Mouse (Mus musculus) frontal cortex, postnatal 25 days (tissue): Measurements from ENCODE around the gene Ciao2a.

Source experiments
- DNase-seq, 2 experiments: peaks; one replicate each; pipeline ENCODE4 v3.0.0; 2022; ENCODE audit warnings: low spot score in 2 of 2

Gene Ciao2a

DNA sequence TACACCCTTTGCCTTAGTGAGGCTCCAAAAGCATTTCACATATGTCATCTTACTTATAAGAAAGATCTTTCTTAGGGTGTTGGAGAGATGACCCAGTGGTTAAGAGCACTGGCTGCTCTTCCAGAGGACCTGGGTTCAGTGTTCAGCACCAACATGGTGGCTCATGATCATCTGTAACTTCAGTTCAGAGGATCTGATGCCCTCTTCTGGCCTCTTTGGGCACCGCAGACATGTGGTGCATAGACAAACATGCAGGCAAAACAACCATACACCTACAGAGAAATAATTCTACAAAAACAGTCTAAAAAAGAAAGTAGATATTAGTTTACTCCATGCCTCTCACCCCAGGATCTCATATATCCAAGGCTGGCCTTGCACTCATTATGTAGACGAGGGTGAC, 33.7 kb downstream of the Ciao2a start:
- DNase-seq: no peak

DNA sequence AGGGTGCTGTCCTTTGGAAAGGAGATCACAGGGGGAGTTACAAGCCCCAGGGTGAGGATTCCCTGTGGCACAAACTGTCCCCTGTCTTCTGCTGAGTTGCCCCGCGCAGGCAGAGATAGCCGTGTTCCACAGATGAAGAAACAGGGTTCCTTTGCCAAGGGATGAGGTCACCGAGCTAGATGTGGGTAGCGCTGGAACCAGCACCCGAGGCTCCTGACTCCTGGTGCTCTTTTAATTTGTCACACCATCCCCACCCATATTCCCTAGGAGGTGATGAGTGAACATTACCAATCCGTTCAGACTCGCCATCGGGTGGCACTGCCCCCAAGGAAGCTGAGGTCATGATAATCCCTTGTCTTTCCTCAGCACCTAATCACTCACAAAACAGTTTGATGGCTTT, 36.6 kb downstream of the Ciao2a start:
- DNase-seq: no peak

DNA sequence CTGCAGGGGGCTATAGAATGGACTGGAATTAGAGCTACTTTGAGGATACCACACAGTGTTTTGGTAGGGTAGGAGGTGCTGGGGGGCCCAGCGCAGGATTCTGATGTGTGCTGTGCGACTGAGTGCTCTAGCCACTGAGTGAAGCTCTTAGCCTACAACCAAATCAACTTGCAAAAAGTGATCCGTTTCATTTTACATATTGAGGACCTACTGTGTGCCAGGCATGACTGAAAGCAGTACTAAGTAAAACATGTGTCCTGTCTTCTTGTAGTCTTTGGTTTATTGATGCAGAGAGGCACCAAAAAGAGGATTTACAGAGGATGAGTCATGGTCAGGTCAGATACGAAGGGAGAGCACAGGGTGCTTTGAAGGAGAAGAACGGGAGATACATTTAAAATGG, 40.8 kb downstream of the Ciao2a start:
- no peak for DNase-seq

DNA sequence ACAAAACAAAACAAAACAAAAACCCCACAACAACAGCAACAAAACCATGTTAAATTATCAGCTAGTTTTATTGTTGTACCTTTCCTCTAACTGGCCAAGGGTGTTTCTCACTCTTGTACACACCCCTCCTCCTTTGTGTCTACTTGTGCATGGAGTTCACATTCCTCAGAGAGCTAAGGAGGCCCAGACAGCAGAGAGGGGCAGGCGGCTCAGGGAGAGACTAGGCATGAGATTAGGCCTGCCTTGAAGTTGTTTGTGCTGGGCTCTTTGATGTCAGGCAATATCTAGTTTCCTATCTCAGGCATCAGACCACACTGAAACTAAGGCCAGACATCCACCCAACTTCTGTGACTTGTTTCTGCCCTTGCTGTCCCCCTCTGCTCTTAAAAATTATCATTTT, 41.8 kb downstream of the Ciao2a start:
- no peak for DNase-seq

DNA sequence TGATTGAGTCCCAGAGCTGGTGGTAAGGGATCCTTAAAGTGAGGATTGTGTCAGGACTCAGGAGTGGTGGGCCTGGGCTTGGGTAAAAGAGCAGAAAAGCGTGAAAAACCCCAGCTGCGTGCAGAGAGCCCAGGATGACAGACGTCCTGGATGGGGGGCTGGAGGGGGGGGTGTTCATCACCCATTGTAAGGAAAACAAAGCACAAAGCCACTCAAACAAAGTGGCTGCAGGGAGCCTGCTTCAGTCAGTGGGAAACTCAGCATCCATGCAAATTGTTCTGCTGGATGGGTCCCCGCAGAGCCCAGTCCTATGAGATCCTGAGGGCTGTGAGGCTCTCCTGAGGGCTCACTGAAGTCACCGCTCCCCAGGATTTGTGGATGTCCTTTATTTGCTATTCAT, 44.1 kb downstream of the Ciao2a start:
- DNase-seq: no peak

DNA sequence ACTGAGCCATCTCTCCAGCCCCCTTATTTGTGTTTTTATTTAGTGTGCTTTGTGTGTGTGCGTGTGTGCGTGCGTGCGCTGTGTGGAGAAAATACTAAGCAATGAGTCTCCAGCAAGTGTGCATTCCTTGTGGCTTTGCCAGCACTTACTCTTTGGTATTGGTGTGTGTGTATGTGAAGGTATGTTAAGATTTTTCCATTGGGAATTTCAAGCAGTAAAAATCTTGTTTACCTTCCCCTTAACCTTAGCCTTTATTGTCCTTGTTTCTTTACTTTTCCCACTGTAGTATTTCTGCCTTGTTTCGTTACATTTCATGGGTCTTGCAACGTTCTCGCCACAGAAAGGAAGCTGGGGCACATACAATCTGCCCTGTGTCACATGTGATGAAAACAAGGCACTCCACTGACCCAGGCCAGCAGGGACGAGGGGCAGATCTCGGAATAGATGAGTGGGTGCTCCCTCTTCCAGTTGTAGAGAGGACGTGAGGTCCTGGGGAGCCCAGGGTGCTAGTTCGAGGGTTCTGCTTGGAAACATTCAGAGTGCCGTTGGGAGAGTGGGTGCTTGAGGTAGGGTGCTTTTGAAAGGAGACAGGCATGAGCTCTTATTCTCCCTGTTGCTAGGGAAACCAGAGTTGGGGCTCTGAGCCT, 45.0 kb downstream of the Ciao2a start:
- DNase-seq: no peak

DNA sequence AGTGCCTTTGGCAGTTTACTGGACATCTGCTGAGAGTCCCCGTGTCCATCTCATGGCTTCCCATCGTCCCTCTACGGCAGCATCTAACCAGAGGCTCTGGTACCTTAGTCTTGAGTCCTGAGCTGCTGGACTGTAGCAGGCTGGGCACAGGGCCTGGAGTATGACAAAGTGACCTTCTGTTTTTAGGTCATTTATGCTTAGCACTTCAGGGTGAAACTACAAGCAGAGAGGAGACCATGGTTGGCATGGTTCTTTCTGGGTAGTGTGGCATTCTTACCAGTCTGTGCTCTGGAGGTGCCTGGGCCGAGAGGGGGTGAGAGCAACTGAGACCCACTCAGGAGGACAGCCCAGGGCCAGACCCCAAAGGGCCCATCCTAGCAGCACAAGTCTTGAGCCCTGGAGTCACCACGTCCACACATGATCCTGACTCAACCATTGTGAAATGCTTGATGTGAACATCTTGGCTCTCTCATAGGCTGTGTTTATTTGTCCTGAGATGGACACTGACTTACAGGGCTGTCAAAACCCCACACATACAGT, 47.0 kb downstream of the Ciao2a start:
- no peak for DNase-seq

DNA sequence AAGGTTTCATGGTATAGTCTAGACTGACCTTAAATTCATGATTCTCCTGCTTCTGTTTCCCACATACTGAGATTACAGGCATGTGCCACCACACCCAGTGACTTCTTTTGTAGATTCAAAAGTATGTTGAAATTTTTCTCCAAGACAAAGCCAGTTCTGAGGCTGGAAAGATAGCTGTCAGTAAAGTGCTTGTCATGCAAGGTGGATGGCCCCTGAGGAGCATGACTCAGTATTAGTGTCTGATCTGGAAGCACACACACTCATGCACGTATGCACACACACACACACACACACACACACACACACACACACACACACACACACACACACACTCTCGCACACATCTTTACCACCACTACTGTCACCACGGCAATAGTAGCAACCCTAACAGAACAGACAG, 48.6 kb downstream of the Ciao2a start:
- DNase-seq: no peak

DNA sequence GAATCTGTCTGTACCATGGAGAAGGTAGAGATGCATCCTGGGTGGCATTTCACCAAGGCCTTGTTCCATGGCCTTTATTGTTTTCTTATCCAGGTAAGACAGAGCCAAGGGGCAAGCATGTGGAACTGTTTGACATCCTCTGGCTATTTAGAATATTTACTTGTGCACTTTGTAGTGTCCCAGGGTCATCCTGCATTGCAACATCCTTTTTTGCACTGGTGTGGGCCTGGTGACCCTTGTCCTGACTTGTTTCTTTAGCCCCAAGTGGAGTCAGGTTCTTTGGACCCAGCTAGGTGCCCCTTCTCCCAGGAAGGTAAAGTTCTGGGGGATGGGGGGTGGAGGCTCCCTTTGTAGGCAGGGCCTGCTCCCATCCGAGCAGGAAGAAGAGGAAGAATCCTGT, 51.6 kb downstream of the Ciao2a start:
- no peak for DNase-seq

DNA sequence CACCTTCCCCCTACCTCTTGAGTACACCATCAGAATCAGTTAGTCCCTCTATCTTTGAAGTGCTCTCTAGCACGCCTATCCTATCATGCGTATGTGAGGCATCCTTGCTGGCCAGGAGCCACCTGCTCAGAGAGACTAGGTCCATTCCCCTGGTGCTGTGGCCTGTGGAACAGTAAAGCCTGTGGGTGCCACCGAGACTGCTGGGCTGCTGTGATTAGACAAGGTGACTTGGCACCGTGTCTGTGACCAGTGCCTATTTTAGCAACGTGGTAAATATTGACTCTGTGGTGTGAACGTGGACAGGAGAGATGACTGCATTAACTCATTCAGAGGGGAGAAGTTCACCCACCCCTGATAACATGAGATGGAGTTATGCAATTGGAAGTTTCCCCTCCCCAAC, 53.4 kb downstream of the Ciao2a start:
- no peak for DNase-seq

DNA sequence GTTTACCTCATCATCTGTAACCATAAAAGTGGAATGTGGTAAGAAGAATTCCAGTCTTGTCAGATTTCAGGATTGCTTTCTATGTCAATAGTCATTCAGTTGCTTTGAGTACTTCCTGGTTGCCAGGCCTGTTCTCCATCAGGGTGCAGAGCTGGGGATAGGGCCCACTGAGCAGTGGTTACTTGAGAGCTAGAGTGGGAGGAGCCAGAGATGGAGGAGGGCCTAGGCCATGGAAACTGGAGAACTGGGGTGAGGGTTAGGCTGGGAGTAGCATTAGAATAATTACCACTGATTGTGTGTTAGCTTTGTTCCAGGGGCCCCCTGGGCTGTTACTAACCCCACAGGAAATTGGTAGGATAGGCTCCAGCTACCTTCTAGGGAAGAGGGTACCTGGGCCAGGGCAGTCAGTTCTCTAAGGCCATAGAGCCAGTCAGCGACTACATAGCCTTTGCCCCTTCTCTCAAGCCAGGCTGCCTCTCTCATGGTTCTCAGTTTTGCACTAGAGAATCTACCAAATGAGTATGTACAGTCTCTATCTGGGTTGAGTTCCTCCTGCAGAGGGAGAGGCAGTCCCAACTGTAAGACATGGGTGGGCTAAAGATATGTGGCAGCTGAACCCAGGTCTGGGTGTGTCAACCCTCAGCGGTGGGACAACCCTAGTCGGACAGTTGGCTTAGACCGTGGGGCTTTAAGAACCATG, 54.9 kb downstream of the Ciao2a start:
- no peak for DNase-seq

DNA sequence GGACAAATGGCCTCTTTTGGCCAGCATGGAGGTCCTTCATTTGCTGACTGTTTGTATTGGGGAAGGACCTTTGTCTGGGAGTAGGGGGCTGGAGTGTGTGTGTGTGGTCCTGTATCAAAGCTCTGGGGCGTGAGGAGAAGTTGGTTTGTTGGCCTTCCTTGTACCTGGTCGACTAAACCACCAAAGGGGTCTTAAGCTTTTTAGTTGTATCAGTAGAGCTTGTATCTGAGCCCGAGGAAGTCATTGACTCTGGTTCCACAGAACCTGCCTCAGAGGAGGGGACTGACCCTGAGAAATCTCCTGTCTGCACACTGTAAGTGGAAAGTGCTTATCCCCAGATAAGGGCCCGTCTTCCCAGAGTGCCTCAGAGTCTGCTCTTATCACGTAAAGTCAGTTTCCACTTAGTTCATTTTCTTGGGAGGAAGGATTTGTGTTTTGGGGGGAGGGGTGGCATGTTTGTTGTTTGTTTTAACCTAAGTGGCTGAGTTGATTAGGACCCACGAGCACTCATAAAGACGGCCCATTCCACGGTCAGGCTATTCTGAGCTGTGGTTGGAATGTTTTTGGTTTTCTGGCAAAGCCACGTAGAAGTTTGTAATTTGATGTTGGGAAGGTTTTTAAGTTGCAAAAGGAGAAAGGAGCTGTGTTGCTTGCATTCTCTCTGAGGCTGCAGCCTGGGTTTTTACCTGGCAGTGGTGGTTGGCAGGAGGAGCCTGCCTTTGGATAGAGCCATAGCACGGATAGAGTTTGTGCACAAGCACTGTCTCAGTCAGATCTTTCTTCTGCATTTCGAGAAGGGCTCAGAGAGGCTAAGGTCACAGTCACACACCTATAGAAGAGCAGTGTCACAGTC, 55.6 kb downstream of the Ciao2a start:
- DNase-seq: no peak

DNA sequence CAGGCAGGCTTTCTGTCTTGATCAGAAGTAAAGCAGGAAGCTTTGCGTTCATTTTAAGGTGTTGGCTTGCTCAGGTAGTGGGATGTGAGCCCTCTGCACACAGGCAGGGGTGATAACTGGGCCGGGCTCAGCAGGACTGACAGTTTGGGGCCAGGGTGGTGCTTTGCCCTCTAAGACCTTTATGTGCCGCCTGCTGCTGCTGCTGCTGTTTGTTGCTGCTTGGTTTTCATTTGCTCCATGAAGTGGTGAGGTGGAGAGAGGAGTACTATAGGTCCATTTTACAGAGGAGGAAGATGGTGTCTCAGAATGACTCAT, 56.2 kb downstream of the Ciao2a start:
- no peak for DNase-seq

DNA sequence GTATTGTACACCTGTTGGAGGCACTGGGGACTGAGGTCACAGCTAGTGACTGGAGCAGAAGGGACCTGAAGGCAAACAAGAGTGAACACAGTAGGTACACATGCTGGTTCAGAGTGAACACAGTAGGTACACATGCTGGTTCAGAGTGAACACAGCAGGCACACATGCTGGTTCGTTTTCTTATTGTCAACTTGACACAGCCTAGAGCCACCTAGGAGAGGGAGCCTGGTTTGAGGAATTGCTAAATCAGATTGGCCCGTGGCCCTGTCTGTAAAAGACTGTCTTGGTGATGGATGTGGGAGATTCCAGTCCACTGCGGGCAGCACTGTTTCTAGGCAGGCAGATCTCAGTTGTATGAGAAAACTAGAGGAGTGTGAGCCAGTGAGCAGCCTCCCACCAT, 56.6 kb downstream of the Ciao2a start:
- DNase-seq: no peak

DNA sequence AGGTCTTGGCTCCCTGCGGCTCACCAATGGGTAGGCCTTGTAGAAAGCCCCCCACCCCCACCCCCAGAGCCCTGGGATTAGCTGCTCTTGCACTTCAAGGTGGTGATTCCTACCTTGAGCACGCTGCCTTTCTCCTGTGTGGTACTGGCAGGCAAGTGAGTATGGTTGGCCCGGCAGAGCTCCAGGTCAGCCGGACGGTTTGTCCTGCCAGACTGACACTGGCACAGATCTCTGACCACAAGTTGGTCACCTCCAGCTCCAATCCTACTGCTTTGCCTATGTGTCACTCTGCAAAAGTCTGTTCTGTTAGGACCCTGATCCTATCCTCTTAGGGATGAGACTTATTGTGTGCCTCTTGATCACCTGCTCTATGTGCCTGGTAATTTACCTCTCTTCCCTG, 58.2 kb downstream of the Ciao2a start:
- no peak for DNase-seq

DNA sequence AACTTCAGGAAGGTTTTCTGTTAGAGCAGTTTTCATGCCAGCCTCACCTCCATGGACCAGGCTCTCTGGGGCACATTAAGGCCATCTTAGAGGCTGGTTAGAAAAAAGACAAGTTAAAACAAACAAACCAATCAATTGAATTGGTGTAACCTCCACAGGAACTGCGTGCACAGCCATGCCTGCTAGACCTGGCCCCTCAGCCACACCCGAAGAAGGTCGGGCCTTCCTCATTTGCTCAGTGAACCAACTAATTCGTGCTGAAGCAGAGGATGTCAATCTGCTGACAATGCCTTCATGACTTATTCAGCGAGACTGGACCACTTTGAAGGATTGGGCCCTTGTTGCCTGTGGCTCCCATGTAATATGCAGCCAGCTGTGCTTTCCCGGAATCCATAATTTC, 60.0 kb downstream of the Ciao2a start:
- no peak for DNase-seq
